Mouse (Mus musculus): ENCODE measurements around the gene Rasgef1c.

DNA sequence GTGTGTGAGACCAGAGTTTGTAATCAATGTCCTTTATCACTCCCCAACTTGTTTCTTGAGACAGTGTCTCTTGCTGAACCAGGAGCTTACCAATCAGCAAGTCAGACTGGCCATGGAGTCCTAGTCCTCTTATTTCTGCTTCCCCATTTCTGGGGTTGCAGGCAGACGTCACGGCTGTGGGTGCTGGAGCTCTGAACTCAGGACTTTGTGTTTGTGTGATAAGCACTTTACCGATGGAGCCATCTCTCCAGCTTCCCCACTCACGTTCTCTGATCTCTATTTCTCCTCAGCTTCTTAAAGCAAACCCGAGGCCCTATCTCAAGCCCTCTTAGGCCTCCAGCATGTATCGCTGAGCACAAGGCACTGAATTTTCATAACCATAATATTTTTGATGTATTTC lies 17.7 kb downstream of the Rasgef1c start:
- TF ChIP-seq TAL1 (IDR thresholded peaks at IDR 0.05; ENCODE audit: low read length): no peak
- no peak for TF ChIP-seq GATA1 (IDR thresholded peaks at IDR 0.05; ENCODE audit: low read length)

Data from erythroblast, embryonic 14.5 days (primary cell).